Mouse (Mus musculus) adrenal gland, postnatal 25 days (tissue): ENCODE measurements at regions not wholly inside any gene's neighbourhood (a gene's known extent, or its start where the extent isn't known, plus 50 kb on each side); places are given as distances from the start of the nearest gene placed in this dataset.

Experiments used
- DNase-seq: peaks from one replicate; pipeline ENCODE4 v3.0.0; 2021; ENCODE audit warnings: mixed read lengths

- no peak for DNase-seq
These were observed 87.1 kb upstream of the Fam3c start for GRCm38 (mm10) chr6:22443170-22443569.

GRCm38 (mm10) chr6:22442591-22442990 lies 86.5 kb upstream of the Fam3c start:
- DNase-seq = no peak

- no peak for DNase-seq
These were observed 83.8 kb upstream of the Fam3c start for GRCm38 (mm10) chr6:22439871-22440270.

- no peak for DNase-seq
These were observed 73.0 kb upstream of the Fam3c start for GRCm38 (mm10) chr6:22429026-22429425.

- no peak for DNase-seq
These were observed 68.2 kb upstream of the Fam3c start for GRCm38 (mm10) chr6:22424161-22424807.

GRCm38 (mm10) chr6:22423070-22423980 lies 67.3 kb upstream of the Fam3c start:
- no peak for DNase-seq

GRCm38 (mm10) chr6:22421551-22421950 lies 65.5 kb upstream of the Fam3c start:
- DNase-seq = no peak

GRCm38 (mm10) chr6:22418279-22418678 lies 62.2 kb upstream of the Fam3c start:
- DNase-seq = no peak

- DNase-seq = no peak
These were observed 61.1 kb upstream of the Fam3c start for GRCm38 (mm10) chr6:22417189-22417588.

- DNase-seq = no peak
These were observed 55.8 kb upstream of the Fam3c start for GRCm38 (mm10) chr6:22411796-22412195.

- no peak for DNase-seq
These were observed 53.0 kb upstream of the Fam3c start for GRCm38 (mm10) chr6:22408808-22409589.
